Mouse (Mus musculus) c-Kit-positive CD71-negative TER-119-negative erythroid progenitor cells, embryonic 14.5 days (primary cell): ENCODE measurements around the gene Ccdc92.

Experiments
- DNase-seq: peaks from one replicate; pipeline ENCODE4 v3.0.0-alpha.2; 2013; ENCODE audit warnings: low read depth

Ccdc92 gene

GRCm38 (mm10) chr5:124854202-124854601 is 8.0 kb downstream of the Ccdc92 start:
- DNase-seq: no peak

- DNase-seq: no peak
These were observed 9.1 kb downstream of the Ccdc92 start for GRCm38 (mm10) chr5:124853079-124853478.

DNA sequence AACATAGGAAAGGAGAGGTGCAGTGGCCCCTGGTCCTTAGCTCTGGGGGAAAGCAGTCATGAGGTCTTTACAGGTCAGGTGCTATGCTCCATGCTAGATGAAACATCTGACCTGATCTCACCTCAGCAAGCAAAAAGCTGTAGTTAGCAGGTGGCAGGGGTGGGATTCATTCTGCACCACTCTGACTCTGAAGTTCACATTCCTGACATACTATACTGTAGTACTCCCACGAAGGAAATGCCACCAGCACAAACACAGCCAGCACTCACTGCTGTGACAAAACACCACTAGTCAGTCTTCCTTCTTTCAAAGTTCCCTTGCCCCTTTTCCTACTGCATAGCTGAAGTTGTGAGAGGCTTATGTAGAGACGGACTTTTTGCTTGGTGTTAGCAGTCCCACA is 9.9 kb downstream of the Ccdc92 start:
- no peak for DNase-seq

DNA sequence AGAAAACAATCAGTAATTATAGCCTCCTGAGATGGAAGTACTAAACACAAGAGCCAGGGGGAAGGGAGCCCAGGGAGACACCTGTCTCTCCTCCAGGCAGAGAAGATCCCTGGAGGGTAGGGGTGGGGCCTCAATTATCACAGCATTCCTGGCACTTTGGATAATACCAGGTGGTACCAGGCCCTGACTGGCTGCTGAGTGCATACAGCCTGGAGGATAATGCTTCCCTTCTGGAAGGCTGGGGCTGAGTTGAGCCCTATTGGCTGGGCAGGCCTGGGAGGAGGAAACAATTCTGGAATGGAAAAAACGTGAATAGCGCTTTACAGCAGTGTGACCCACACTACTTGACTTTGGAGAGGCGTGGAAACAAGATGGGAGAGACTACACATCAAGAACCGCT is 10.7 kb downstream of the Ccdc92 start:
- DNase-seq: no peak

- DNase-seq: no peak
These were observed 13.2 kb downstream of the Ccdc92 start for GRCm38 (mm10) chr5:124848994-124849393.

GRCm38 (mm10) chr5:124847014-124847413 is 15.2 kb downstream of the Ccdc92 start:
- DNase-seq: no peak

DNA sequence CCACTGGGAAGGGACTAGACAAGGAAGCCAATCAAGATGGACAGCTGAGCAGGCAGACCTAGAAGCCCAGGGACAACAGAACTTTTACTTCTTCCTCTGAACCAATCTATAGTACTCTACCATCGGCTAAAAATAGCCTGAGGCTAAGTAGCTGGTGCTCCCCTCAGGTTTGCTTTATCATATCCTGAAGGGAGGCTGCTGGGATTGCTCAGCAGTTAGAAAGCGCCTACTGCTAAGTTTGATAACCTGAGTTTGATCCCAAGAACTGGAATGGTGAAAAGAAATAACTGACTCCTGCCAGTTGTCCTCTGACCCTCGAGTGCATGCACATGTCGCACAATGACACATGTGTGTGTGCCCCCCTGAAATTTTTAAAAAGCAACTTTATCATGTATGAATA is 17.3 kb downstream of the Ccdc92 start:
- no peak for DNase-seq

DNA sequence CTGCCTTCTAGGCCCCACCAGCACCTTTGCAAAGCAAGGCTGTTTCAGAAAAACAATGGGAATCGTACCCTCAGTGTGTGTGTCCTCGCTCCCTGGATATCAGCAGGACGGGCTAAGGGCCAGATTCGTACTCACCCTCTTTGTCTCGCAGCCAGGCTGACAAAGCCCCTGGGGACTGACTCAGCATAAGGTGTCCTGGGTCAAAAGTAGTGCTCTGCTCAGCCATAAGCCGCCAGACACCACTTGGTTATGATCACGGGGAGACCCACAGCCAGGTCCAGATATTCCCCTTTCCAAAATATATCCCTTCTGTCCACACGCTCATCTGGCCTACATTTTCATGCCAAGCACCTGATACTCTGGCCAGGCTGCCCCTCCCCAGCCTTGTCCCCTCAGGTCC is 18.8 kb downstream of the Ccdc92 start:
- DNase-seq: no peak

DNA sequence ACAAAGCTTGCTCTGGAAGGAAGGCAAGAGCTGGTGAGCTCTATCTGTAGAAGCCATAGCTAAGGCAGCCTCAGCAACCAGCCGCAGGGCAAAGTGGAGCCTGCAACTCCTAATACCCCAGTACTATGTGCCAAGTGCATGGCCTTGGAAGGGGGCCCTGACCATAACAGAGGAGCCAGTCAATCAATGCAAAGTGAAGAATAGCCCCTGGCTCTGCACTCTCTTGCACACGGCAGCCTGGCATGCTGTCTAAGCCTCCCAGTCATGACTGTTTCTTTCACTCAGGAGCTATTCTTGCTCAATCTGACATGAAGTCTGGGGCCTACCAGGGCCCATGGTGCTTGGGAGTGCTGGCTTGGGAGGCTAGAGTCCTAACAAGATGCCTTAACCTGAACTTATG is 21.6 kb downstream of the Ccdc92 start:
- no peak for DNase-seq

- DNase-seq: no peak
These were observed 22.0 kb downstream of the Ccdc92 start for GRCm38 (mm10) chr5:124840202-124840601.

DNA sequence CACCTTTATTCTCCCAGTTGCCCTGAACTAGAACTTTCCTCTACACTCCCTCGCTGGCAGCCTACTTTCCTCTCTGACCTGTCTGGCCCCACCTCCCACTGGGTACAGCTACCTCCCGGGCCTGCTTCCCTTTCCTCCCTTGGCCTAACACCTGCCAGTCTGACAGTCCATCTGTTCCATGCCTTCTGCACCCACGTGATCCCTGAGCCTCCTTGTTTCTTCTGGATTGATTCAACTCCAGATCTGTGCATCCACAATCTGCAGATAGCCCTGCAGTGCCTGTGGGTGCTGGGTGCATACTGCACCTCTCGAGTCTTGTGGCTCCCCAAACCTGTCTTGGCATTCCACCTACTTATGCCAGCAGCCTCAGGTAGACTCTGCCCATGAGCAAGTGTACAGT is 25.6 kb downstream of the Ccdc92 start:
- no peak for DNase-seq

- no peak for DNase-seq
These were observed 26.1 kb downstream of the Ccdc92 start for GRCm38 (mm10) chr5:124836075-124836474.

GRCm38 (mm10) chr5:124835218-124835617 is 27.0 kb downstream of the Ccdc92 start:
- no peak for DNase-seq

GRCm38 (mm10) chr5:124830331-124830730 is 31.9 kb downstream of the Ccdc92 start:
- no peak for DNase-seq

- DNase-seq: no peak
These were observed 39.9 kb downstream of the Ccdc92 start for GRCm38 (mm10) chr5:124822128-124822894.

- DNase-seq: no peak
These were observed 45.2 kb downstream of the Ccdc92 start for GRCm38 (mm10) chr5:124817050-124817449.

DNA sequence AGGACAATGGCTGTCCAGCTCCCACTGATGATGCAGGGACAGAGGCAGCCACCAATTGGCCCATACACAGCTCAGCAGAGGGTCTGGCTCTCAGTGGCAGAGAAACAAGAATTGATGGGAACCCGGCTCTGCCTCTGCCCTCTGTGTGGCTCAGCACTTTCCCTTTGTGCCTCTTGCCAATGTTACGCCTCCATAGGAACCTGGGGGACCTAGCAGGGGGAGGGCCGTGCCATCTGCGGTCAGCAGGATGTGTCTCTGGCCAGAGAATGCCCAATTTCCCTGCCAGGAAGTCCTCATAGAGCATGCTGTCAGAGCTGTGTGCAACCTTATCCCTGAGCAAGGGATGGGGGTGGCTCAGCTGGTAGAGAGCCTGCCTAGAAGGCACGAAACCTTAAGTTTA is 47.4 kb downstream of the Ccdc92 start:
- no peak for DNase-seq

GRCm38 (mm10) chr5:124812466-124812865 is 49.8 kb downstream of the Ccdc92 start:
- DNase-seq: no peak

- DNase-seq: no peak
These were observed 52.4 kb downstream of the Ccdc92 start for GRCm38 (mm10) chr5:124809708-124810366.

- no peak for DNase-seq
These were observed 70.1 kb downstream of the Ccdc92 start for GRCm38 (mm10) chr5:124792112-124792511.

DNA sequence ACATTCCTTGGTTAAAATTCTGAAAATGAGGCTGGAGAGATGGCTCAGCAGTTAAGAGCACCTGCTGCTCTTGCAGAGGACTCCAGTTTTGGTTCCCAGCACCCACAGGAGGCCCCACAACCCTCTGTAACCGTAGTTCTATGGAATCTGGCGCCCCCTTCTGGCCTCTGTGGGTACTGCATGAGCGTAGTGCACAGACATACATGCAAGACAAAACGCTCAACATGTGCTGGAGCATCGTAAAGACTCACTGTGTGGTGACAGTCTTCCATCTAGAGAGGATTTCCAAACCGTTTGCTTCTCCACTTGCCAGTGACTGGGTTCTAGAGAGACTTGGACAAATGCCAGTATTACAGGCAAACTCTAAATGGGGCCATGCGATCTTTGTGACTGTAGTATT is 76.6 kb downstream of the Ccdc92 start:
- no peak for DNase-seq
